15 mouse cellular contexts compared by ENCODE assay signal in the genomic region with DNA sequence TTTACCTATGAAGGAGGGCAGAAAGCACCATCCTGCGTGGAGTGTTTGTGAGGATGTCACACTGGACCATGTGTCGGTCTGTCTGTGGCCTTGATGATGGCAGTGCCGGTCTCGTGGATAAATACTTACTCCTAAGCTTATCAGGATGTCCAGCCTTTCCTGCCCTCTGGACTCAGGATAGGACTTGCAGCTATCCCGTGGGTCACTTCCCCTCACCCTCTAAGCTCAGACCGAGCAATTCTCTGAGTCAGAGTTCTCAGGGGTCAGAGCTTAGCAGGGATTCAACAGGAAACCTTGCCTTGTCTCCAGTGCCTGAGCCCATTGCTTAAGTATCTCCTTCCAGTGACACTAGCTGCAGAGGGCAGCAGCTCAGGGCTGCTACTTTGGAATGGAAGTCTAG. TPM values are rescaled to one million over a fixed set of nuclear protein-coding genes. Genes with fewer than 3 reads are reported as not detected.
DNase-seq lines count a peak whose midpoint lies in the region; ATAC-seq and TF ChIP-seq lines count a peak whose summit lies in the region.
"Had no signal": no experiment of that assay in that cellular context is flagged by ENCODE, and none has a peak within 500 bp of the region (broad histone marks: within the 10 kb centered on the region; RNA-seq: fewer than 3 reads in every experiment).

No protein-coding gene starts in this region.

- intact Hi-C loops in heart, adult 2 months (cut with DNase I), result loop anchor here (5.0 kb wide), 1 partner anchor 67 kb away; no protein-coding TSS in a partner anchor

- DNase-seq in heart, embryonic 10.5 days (ENCODE audit: low spot score), result peak; percentile 62
- no peak for DNase-seq in heart, adult 2 months
- DNase-seq in lung, postnatal 0 days (ENCODE audit: low spot score), result peak; percentile 19
- DNase-seq in lung, postnatal 10 days, result no peak
- DNase-seq in layer of hippocampus, adult 18-20 months (ENCODE audit: low spot score in 2 of 2), result no peak
- DNase-seq: gastrocnemius, postnatal 25 days; lung, postnatal 36 days; midbrain, embryonic 14.5 days; thymus, postnatal 4 days had no signal

- no peak for TF ChIP-seq POLR2A in heart, adult 2 months (IDR thresholded peaks at IDR 0.05; ENCODE audit: insufficient read depth, low read depth, low read length)

- no peak overlapping the region for H3K9ac ChIP-seq in heart, adult 2 months (ENCODE audit: low read depth, low read length)
- H3K9ac ChIP-seq in lung, postnatal 0 days (replicated peaks; ENCODE audit: low read depth), result no peak overlapping the region
- H3K9ac ChIP-seq in limb, embryonic 12.5 days (replicated peaks), result no peak overlapping the region
- H3K9ac ChIP-seq: embryonic facial prominence, embryonic 12.5 days; heart, embryonic 15.5 days; hindbrain, embryonic 12.5 days had no signal

- H3K4me2 ChIP-seq in lung, postnatal 0 days (replicated peaks; ENCODE audit: low read depth, low read length), result no peak overlapping the region
- no peak overlapping the region for H3K4me2 ChIP-seq in limb, embryonic 12.5 days
- H3K4me2 ChIP-seq: embryonic facial prominence, embryonic 12.5 days; heart, embryonic 15.5 days; hindbrain, embryonic 12.5 days had no signal

- H3K4me3 ChIP-seq in heart, embryonic 10.5 days, result no peak overlapping the region
- H3K4me3 ChIP-seq in heart, adult 2 months, result no peak overlapping the region
- no peak overlapping the region for H3K4me3 ChIP-seq in lung, postnatal 0 days (ENCODE audit: low read depth, low read length)
- no peak overlapping the region for H3K4me3 ChIP-seq in limb, embryonic 12.5 days (replicated peaks)
- H3K4me3 ChIP-seq: embryonic facial prominence, embryonic 12.5 days; heart, embryonic 15.5 days; hindbrain, embryonic 12.5 days; layer of hippocampus, adult 2 months had no signal

- H3K4me1 ChIP-seq in heart, embryonic 10.5 days, result peaks cover 57% of the 10 kb centered on the region
- peaks cover 2% of the 10 kb centered on the region for H3K4me1 ChIP-seq in heart, adult 2 months (ENCODE audit: control insufficient read depth, insufficient read depth, low read length)
- no peaks in the 10 kb centered on the region for H3K4me1 ChIP-seq in lung, postnatal 0 days (ENCODE audit: insufficient read depth, low read depth, low read length)
- peaks cover 51% of the 10 kb centered on the region for H3K4me1 ChIP-seq in limb, embryonic 12.5 days (replicated peaks)

- no peak for TF ChIP-seq CTCF in heart, adult 2 months (IDR thresholded peaks at IDR 0.05)
- no peak for TF ChIP-seq CTCF in lung, postnatal 0 days (IDR thresholded peaks at IDR 0.05)

- no peaks in the 10 kb centered on the region for H3K36me3 ChIP-seq in heart, embryonic 10.5 days
- no peaks in the 10 kb centered on the region for H3K36me3 ChIP-seq in heart, adult 2 months (ENCODE audit: control insufficient read depth, insufficient read depth, low read length)
- H3K36me3 ChIP-seq in lung, postnatal 0 days (ENCODE audit: insufficient read depth, low read length), result no peaks in the 10 kb centered on the region
- no peaks in the 10 kb centered on the region for H3K36me3 ChIP-seq in limb, embryonic 12.5 days
- H3K36me3 ChIP-seq: embryonic facial prominence, embryonic 12.5 days; heart, embryonic 15.5 days; hindbrain, embryonic 12.5 days had no signal

- no peak for TF ChIP-seq EP300 in heart, adult 2 months (IDR thresholded peaks at IDR 0.05; ENCODE audit: insufficient read depth, low read depth, low read length)
- TF ChIP-seq EP300 in lung, postnatal 0 days (IDR thresholded peaks at IDR 0.05), result no peak

- no peaks in the 10 kb centered on the region for H3K27me3 ChIP-seq in heart, embryonic 10.5 days (ENCODE audit: insufficient read depth, poor library complexity, severe bottlenecking)
- no peaks in the 10 kb centered on the region for H3K27me3 ChIP-seq in heart, adult 2 months (ENCODE audit: control insufficient read depth, insufficient read depth, low read length)
- no peaks in the 10 kb centered on the region for H3K27me3 ChIP-seq in lung, postnatal 0 days (replicated peaks; ENCODE audit: insufficient read depth, low read length)
- no peaks in the 10 kb centered on the region for H3K27me3 ChIP-seq in limb, embryonic 12.5 days
- H3K27me3 ChIP-seq: embryonic facial prominence, embryonic 12.5 days; heart, embryonic 15.5 days; hindbrain, embryonic 12.5 days had no signal

- H3K27ac ChIP-seq in heart, embryonic 10.5 days, result no peak overlapping the region
- H3K27ac ChIP-seq in heart, adult 2 months, result no peak overlapping the region
- no peak overlapping the region for H3K27ac ChIP-seq in lung, postnatal 0 days (ENCODE audit: low read length)
- peak overlapping the region; percentile 62 for H3K27ac ChIP-seq in limb, embryonic 12.5 days
- H3K27ac ChIP-seq: heart, embryonic 15.5 days; hindbrain, embryonic 12.5 days; layer of hippocampus, adult 2 months had no signal

- H3K9me3 ChIP-seq in heart, embryonic 10.5 days, result no peaks in the 10 kb centered on the region
- H3K9me3 ChIP-seq in lung, postnatal 0 days (ENCODE audit: low read length), result no peaks in the 10 kb centered on the region
- no peaks in the 10 kb centered on the region for H3K9me3 ChIP-seq in limb, embryonic 12.5 days
- H3K9me3 ChIP-seq: embryonic facial prominence, embryonic 12.5 days; heart, embryonic 15.5 days; hindbrain, embryonic 12.5 days had no signal

- 44% methylated on average over 6 of the region's 6 CpGs for WGBS in heart, embryonic 10.5 days
- WGBS in heart, adult 2 months, result 39% methylated on average over 6 of the region's 6 CpGs
- WGBS in lung, postnatal 0 days, result 51% methylated on average over 6 of the region's 6 CpGs
- WGBS in limb, embryonic 12.5 days, result 80% methylated on average over 6 of the region's 6 CpGs

- peak; percentile 58 for ATAC-seq in lung, postnatal 0 days
- ATAC-seq in limb, embryonic 12.5 days (ENCODE audit: insufficient number of reproducible peaks, insufficient read depth, low FRiP score, low TSS enrichment, low read depth), result no peak
- no peak for ATAC-seq in frontal cortex, adult (ENCODE audit: low TSS enrichment)

- H3K79me2 ChIP-seq in heart, adult 2 months (replicated peaks; ENCODE audit: control insufficient read depth, insufficient read depth, low read length), result no peaks in the 10 kb centered on the region

RNA-seq across cellular contexts. Expression of gene Nfib, which starts 4.1 kb away (rescaled TPM):
- 38.1 and 38.9 TPM in 2 replicates for polyA plus RNA-seq in heart, embryonic 10.5 days (2016; fragmentation: Nextera tagmentation; extraction: Ambion mirVana)
- total RNA-seq in heart, adult 2 months (2021), result 100 to 1,000 TPM; 118 to 121 TPM
- polyA plus RNA-seq in heart, adult 2 months (2012; rRNA removed), result 32.1 and 44.2 TPM in 2 replicates
- 52.1 and 63.7 TPM in 2 replicates for polyA plus RNA-seq in lung, postnatal 0 days (2015; fragmentation: Nextera tagmentation; extraction: Ambion mirVana)
- polyA plus RNA-seq in limb, embryonic 12.5 days (2016; fragmentation: Nextera tagmentation; extraction: Ambion mirVana), result 58.6 and 58.8 TPM in 2 replicates
- total RNA-seq in layer of hippocampus, adult 18-20 months (2021), result 100 to 1,000 TPM; 153 to 156 TPM

Comparison
In these comparisons a context has a peak if more than half of its experiments do, and no peak if none do; other contexts are left out.
1. DNase-seq: peak in heart, embryonic 10.5 days (single experiment) and lung, postnatal 0 days (single experiment); none in heart, adult 2 months (0 of 2), lung, postnatal 10 days (single experiment) and layer of hippocampus, adult 18-20 months (0 of 2).